ENCODE assay signal across 17 mouse cellular contexts in genomic region chr5:113875625-113876024, GRCm38 (mm10). TPM values are rescaled to one million over a fixed set of nuclear protein-coding genes. Genes with fewer than 3 reads are reported as not detected.
DNase-seq lines count a peak whose midpoint lies in the region; ATAC-seq and TF ChIP-seq lines count a peak whose summit lies in the region.
"Had no signal": no experiment of that assay in that cellular context is flagged by ENCODE, and none has a peak within 500 bp of the region (broad histone marks: within the 10 kb centered on the region; RNA-seq: fewer than 3 reads in every experiment).

No protein-coding gene starts in this region.

- no peak for TF ChIP-seq CTCF in kidney, adult 2 months (conservative IDR thresholded peaks at IDR 0.05; ENCODE audit: insufficient read depth, insufficient read length, low read depth, low read length)
- no peak for TF ChIP-seq CTCF in bone marrow macrophage, adult 2 months (IDR thresholded peaks at IDR 0.05; ENCODE audit: low read depth, low read length)

- H3K4me2 ChIP-seq in forebrain, embryonic 14.5 days (ENCODE audit: low read length), result no peak overlapping the region
- H3K4me2 ChIP-seq in midbrain, embryonic 16.5 days (ENCODE audit: low read length), result no peak overlapping the region

- H3K27ac ChIP-seq in kidney, adult 2 months (ENCODE audit: insufficient read depth, low read depth, low read length), result no peak overlapping the region
- H3K27ac ChIP-seq in bone marrow macrophage, adult 2 months (ENCODE audit: insufficient read depth, low read depth, low read length), result peak overlapping the region; percentile 5; the same call in 1 of the 2 replicates
- peak overlapping the region; percentile 24; the same call in 1 of the 2 replicates for H3K27ac ChIP-seq in forebrain, embryonic 14.5 days (ENCODE audit: low read depth, low read length)
- H3K27ac ChIP-seq in midbrain, embryonic 16.5 days (ENCODE audit: low read length), result 0 out of 2 replicates have a peak overlapping the region, but pooled peaks have one; percentile 17
- H3K27ac ChIP-seq: heart, adult 2 months had no signal

- no peak for TF ChIP-seq POLR2A in kidney, adult 2 months (IDR thresholded peaks at IDR 0.05; ENCODE audit: low read depth, low read length)
- no peak for TF ChIP-seq POLR2A in bone marrow macrophage, adult 2 months (IDR thresholded peaks at IDR 0.05; ENCODE audit: borderline replicate concordance, low read depth, low read length)

- DNase-seq in kidney, adult 2 months, result peak; percentile 48
- DNase-seq in kidney, postnatal 36 days, result no peak
- no peak for DNase-seq in forebrain, embryonic 14.5 days (ENCODE audit: low spot score)
- no peak for DNase-seq in yolk sac, embryonic 10.5 days (ENCODE audit: low spot score)
- no peak for DNase-seq in cerebellum, postnatal 36 days
- DNase-seq: cerebellum, adult 11-12 months; gastrocnemius, adult 2 months; heart, adult 2 months; heart, postnatal 4 days; layer of hippocampus, adult 9-11 months; liver; thymus, adult 18-20 months had no signal

- no peak overlapping the region for H3K4me3 ChIP-seq in kidney, adult 2 months (ENCODE audit: insufficient read depth, low read depth, low read length)
- H3K4me3 ChIP-seq in bone marrow macrophage, adult 2 months (ENCODE audit: insufficient read depth, low read length), result no peak overlapping the region
- no peak overlapping the region for H3K4me3 ChIP-seq in forebrain, embryonic 14.5 days (ENCODE audit: low read depth, low read length)
- H3K4me3 ChIP-seq in midbrain, embryonic 16.5 days (ENCODE audit: low read depth, low read length), result no peak overlapping the region
- H3K4me3 ChIP-seq: erythroblast, embryonic 14.5 days; gastrocnemius, adult 2 months; heart, adult 2 months had no signal

- peaks cover 10% of the 10 kb centered on the region for H3K4me1 ChIP-seq in kidney, adult 2 months (ENCODE audit: control insufficient read depth, insufficient read depth, low read length)
- H3K4me1 ChIP-seq in bone marrow macrophage, adult 2 months (ENCODE audit: control insufficient read depth, insufficient read depth, low read length), result peaks cover 53% of the 10 kb centered on the region
- H3K4me1 ChIP-seq in forebrain, embryonic 14.5 days (ENCODE audit: control insufficient read depth, insufficient read depth, low read length), result peaks cover 43% of the 10 kb centered on the region
- peaks cover 46% of the 10 kb centered on the region for H3K4me1 ChIP-seq in midbrain, embryonic 16.5 days (ENCODE audit: control insufficient read depth, insufficient read depth, low read length)

- no peak for ATAC-seq in forebrain, embryonic 14.5 days
- no peak for ATAC-seq in midbrain, embryonic 16.5 days
- ATAC-seq: activated CD4-positive, CD25-positive, alpha-beta regulatory T cell, adult 4 months; CD4-positive, CD25-positive, alpha-beta regulatory T cell, adult 4 months had no signal

- H3K36me3 ChIP-seq in kidney, adult 2 months (ENCODE audit: control insufficient read depth, insufficient read depth, low read length), result no peaks in the 10 kb centered on the region
- peaks cover 48% of the 10 kb centered on the region for H3K36me3 ChIP-seq in forebrain, embryonic 14.5 days (ENCODE audit: control insufficient read depth, insufficient read depth, low read length)
- H3K36me3 ChIP-seq in midbrain, embryonic 16.5 days (ENCODE audit: control insufficient read depth, insufficient read depth, low read length), result peaks cover 16% of the 10 kb centered on the region; the same call in 1 of the 2 replicates

- no peaks in the 10 kb centered on the region for H3K27me3 ChIP-seq in kidney, adult 2 months (replicated peaks; ENCODE audit: control insufficient read depth, insufficient read depth, low read length)
- H3K27me3 ChIP-seq in forebrain, embryonic 14.5 days (replicated peaks; ENCODE audit: control insufficient read depth, insufficient read depth, low read length), result no peaks in the 10 kb centered on the region
- H3K27me3 ChIP-seq in midbrain, embryonic 16.5 days (ENCODE audit: control insufficient read depth, insufficient read depth, low read depth, low read length), result no peaks in the 10 kb centered on the region

- WGBS in kidney, adult 2 months, result 74% methylated on average over 4 of the region's 4 CpGs
- WGBS in forebrain, embryonic 14.5 days, result 94% methylated on average over 4 of the region's 4 CpGs
- WGBS in midbrain, embryonic 16.5 days, result 97% methylated on average over 4 of the region's 4 CpGs

- no peak overlapping the region for H3K9ac ChIP-seq in forebrain, embryonic 14.5 days (ENCODE audit: low read length)
- no peak overlapping the region for H3K9ac ChIP-seq in midbrain, embryonic 16.5 days (ENCODE audit: low read depth, low read length)

- no peaks in the 10 kb centered on the region for H3K9me3 ChIP-seq in forebrain, embryonic 14.5 days (replicated peaks; ENCODE audit: control insufficient read depth, low read length)
- H3K9me3 ChIP-seq in midbrain, embryonic 16.5 days (replicated peaks; ENCODE audit: control insufficient read depth, low read length, poor library complexity, severe bottlenecking), result no peaks in the 10 kb centered on the region

RNA-seq across cellular contexts. Expression of gene Coro1c, which starts 32.9 kb away (rescaled TPM):
- polyA plus RNA-seq in kidney, adult 2 months (2012; rRNA removed), result 43.1 and 43.5 TPM in 2 replicates
- 156 and 194 TPM in 2 replicates for polyA plus RNA-seq in bone marrow macrophage, adult 2 months (2012; ENCODE audit: insufficient read depth, insufficient read length, missing spikeins)
- polyA plus RNA-seq in forebrain, embryonic 14.5 days (2014; fragmentation: Nextera tagmentation; extraction: Ambion mirVana), result 169 and 193 TPM in 2 replicates
- polyA plus RNA-seq in midbrain, embryonic 16.5 days (2015; fragmentation: Nextera tagmentation; extraction: Ambion mirVana), result 201 and 209 TPM in 2 replicates

RNA-seq across cellular contexts. Expression of gene Selplg, which starts 43.2 kb away (rescaled TPM):
- 9.6 and 20.5 TPM in 2 replicates for polyA plus RNA-seq in kidney, adult 2 months (2012; rRNA removed)
- 318 and 365 TPM in 2 replicates for polyA plus RNA-seq in bone marrow macrophage, adult 2 months (2012; ENCODE audit: insufficient read depth, insufficient read length, missing spikeins)
- 1.8 and 1.9 TPM in 2 replicates for polyA plus RNA-seq in forebrain, embryonic 14.5 days (2014; fragmentation: Nextera tagmentation; extraction: Ambion mirVana)
- 1.6 and 2.0 TPM in 2 replicates for polyA plus RNA-seq in midbrain, embryonic 16.5 days (2015; fragmentation: Nextera tagmentation; extraction: Ambion mirVana)

Comparison
In these comparisons a context has a peak if more than half of its experiments do, and no peak if none do; other contexts are left out.
1. RNA of gene Selplg, which starts 43.2 kb away (polyA plus RNA-seq): 318 to 365 TPM in bone marrow macrophage, adult 2 months; 9.6 to 20.5 TPM in kidney, adult 2 months, 1.6 to 2.0 TPM in midbrain, embryonic 16.5 days and 1.8 to 1.9 TPM in forebrain, embryonic 14.5 days; every median in the first group is over 10 times any median in the second.